Mouse (Mus musculus) forebrain, embryonic 14.5 days (tissue): ENCODE measurements around the gene Ankrd34a. TPM values are rescaled to one million over a fixed set of nuclear protein-coding genes. Genes with fewer than 3 reads are reported as not detected.

Experiments used
- ATAC-seq: fragments of 200-750 bp; cut with Nextera tagmentation; 2 replicates; pipeline ENCODE4 v1.8.0; 2017; ENCODE audit warnings: mild to moderate bottlenecking, moderate library complexity
- DNase-seq: peaks from one replicate; pipeline ENCODE4 v3.0.0-alpha.2; 2015; ENCODE audit warnings: low spot score
- H3K27ac ChIP-seq: fragments of 300-500 bp; sonication (generic); 2 replicates; pipeline ENCODE4 v1.5.1; 2014; ENCODE audit warnings: low read depth, mild to moderate bottlenecking, control low read depth, low read length, moderate library complexity
- H3K27me3 ChIP-seq: fragments of 300-500 bp; sonication (generic); replicated peaks from 2 replicates; pipeline ENCODE4 v1.6.1; 2014; ENCODE audit warnings: low read length, control low read depth, mixed read lengths; ENCODE audit not compliant: control insufficient read depth, insufficient read depth
- H3K36me3 ChIP-seq: fragments of 300-500 bp; sonication (generic); 2 replicates; pipeline ENCODE4 v1.6.1; 2014; ENCODE audit warnings: low read length, control low read depth; ENCODE audit not compliant: control insufficient read depth, insufficient read depth
- H3K4me1 ChIP-seq: fragments of 300-500 bp; sonication (generic); 2 replicates; pipeline ENCODE4 v1.6.1; 2014; ENCODE audit warnings: antibody characterized with exemption, low read length, control low read depth; ENCODE audit not compliant: control insufficient read depth, insufficient read depth
- H3K4me2 ChIP-seq: fragments of 300-500 bp; sonication (generic); 2 replicates; pipeline ENCODE4 v1.6.1; 2014; ENCODE audit warnings: mild to moderate bottlenecking, control low read depth, low read length
- H3K4me3 ChIP-seq: fragments of 300-500 bp; sonication (generic); 2 replicates; pipeline ENCODE4 v1.5.1; 2014; ENCODE audit warnings: low read depth, low read length, control low read depth
- H3K9ac ChIP-seq: fragments of 300-500 bp; sonication (generic); 2 replicates; pipeline ENCODE4 v1.6.1; 2014; ENCODE audit warnings: mild to moderate bottlenecking, low read length, control low read depth, moderate library complexity
- H3K9me3 ChIP-seq: fragments of 300-500 bp; sonication (generic); replicated peaks from 2 replicates; pipeline ENCODE4 v1.6.1; 2016; ENCODE audit warnings: low read length, control low read depth, mixed read lengths; ENCODE audit not compliant: control insufficient read depth
- WGBS: fragments of 180-500 bp; shearing (Covaris S2); extraction: QIAGEN DNeasy Blood & Tissue Kit; methylation state at CpG from one replicate; pipeline ENCODE4 v1.1.7; 2014; 5-methylcytosine and 5-hydroxymethylcytosine counted together
- polyA plus RNA-seq: library from polyadenylated mRNA; unstranded; fragments of >200 nt; fragmentation: Nextera tagmentation; extraction: Ambion mirVana; gene quantifications from 2 replicates; pipeline ENCODE4 v1.2.1, GENCODE M21; 2014

Gene Ankrd34a
- polyA plus RNA-seq, 1 experiment from 2014 or later = 11.8 TPM

DNA sequence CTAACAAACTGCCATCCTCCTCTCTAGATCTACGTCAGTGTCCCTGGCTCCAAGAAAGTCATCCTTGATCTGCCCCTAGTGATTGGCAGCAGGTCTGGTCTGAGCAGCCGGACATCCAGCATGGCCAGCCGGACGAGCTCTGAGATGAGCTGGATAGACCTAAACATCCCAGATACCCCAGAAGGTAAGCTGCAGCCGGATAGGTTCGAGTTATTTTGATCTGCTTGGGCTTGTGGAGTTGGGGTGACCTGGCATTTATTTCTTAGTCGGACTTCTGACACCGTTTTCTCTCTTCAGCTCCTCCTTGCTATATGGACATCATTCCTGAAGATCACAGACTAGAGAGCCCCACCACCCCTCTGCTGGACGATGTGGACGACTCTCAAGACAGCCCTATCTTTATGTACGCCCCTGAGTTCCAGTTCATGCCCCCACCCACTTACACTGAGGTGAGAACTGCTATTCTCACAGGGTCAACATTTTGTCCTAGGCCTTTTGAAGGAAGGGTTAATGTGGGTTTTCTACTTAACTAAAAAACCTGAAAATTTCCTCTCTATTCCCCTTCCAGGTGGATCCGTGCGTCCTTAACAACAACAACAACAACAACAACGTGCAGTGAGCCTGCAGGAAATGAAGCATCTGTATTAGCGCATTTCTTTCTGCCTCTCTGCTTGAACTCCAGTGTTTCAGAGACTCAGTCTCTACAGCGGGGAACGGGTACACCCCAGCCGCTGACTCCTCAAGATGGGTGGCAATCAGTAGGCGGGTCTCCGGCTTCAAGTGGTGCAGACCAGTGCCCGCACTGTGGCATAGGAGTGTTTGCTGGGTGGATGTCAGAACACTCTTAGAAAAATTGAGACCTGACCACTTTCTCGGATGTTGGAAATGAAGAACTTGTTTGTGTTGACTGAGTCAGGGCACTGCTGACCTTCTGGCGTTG is 36.3 kb upstream of the Ankrd34a start:
- H3K4me3 ChIP-seq = peak overlapping the region; percentile 66
- H3K36me3 ChIP-seq = peaks cover 22% of the 10 kb centered on the region
- no peak overlapping the region for H3K27ac ChIP-seq
- peaks cover 36% of the 10 kb centered on the region for H3K4me1 ChIP-seq
- H3K9me3 ChIP-seq = no peaks in the 10 kb centered on the region
- peak overlapping the region; percentile 75 for H3K9ac ChIP-seq
- 90% methylated on average over 23 of the region's 23 CpGs for WGBS
- ATAC-seq (no peak), DNase-seq (no peak)
- H3K4me2 ChIP-seq = peak overlapping the region; percentile 80
- H3K27me3 ChIP-seq = no peaks in the 10 kb centered on the region

DNA sequence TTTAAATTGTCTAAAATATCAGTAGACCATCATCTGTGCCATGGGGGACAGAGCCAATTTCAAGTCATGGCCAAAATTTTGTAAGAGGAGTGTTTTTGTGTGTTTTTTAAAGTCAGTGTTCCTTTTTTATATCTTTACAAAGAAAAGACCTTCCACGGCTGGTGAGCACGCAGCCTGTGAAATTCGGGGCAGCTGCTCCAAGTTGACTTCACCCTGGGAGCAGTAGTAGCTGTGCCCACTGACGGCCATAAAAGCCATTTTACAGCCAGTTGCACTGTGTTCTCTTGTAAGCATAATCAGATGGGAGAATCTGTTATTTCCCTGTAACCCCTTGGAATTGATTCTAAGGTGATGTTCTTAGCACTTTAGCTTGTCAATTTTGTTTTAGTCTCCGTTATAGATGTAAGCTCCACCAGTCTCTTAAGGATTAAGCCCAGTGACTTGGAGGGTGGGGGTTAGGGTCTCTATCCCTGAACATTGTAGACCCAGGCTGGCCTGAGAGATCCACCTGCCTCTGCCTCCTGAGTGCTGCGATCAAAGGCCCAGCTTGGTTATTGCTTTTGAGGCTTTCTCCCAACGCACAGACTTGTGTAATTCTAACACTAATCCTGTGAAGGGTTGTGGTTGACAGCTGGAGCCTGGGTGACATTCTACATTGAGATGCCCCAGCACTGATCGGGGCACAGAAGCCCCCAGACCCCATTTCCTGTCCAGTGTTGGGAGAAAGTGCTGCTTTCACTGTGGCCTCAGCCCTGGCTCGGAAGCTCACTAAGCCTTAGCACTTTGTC is 35.4 kb upstream of the Ankrd34a start:
- peaks cover 30% of the 10 kb centered on the region for H3K4me1 ChIP-seq
- peaks cover 22% of the 10 kb centered on the region for H3K36me3 ChIP-seq
- no peak overlapping the region; the same call in 1 of the 2 replicates for H3K4me3 ChIP-seq
- no peaks in the 10 kb centered on the region for H3K9me3 ChIP-seq
- H3K27ac ChIP-seq = no peak overlapping the region
- no peak for ATAC-seq
- WGBS = 88% methylated on average over 9 of the region's 9 CpGs
- peak overlapping the region; percentile 80 for H3K4me2 ChIP-seq
- H3K9ac ChIP-seq = no peak overlapping the region
- DNase-seq = no peak
- H3K27me3 ChIP-seq = no peaks in the 10 kb centered on the region

DNA sequence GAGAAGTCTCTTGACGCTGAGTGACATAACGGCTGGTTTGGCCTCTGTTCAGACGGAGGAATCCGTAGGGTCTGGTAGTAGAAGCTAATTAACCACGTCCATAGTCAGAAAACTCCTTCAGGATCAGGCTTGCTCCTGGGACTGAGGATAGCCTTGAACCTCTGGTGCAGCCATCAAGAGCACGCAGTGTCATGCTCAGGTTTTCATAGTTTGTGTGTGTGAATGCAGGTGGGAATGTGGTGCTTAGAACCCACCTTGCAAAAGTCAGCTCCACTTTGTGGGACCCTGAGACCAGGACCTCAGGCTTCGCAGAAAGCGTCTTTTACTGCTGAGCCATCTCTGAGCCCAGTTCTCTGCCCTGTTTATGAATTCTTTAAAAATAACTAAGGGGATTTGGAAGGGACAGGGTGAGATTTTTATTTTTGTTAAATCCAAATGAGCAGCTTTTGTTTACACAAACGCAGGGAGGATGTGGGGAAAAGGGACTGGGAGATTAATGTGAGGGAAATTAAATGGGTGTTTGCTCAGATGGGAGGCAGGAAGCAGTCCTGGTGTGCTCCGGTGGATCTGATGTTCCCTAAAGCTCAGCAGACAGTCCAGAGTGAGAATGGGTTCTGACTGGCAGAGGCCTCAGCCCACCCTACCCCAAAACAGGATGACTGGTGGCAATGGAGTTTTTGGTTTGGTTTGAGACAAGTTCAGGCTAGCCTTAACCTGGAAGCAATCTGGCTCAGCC is 34.3 kb upstream of the Ankrd34a start:
- no peak overlapping the region for H3K4me2 ChIP-seq
- peak overlapping the region; percentile 27 for H3K27ac ChIP-seq
- H3K36me3 ChIP-seq = peaks cover 22% of the 10 kb centered on the region
- ATAC-seq = no peak
- H3K4me1 ChIP-seq = peaks cover 27% of the 10 kb centered on the region
- WGBS = 62% methylated on average over 10 of the region's 10 CpGs
- no peaks in the 10 kb centered on the region for H3K9me3 ChIP-seq
- H3K4me3 ChIP-seq = no peak overlapping the region
- no peaks in the 10 kb centered on the region for H3K27me3 ChIP-seq
- no peak overlapping the region for H3K9ac ChIP-seq
- DNase-seq = no peak

- WGBS = 94% methylated on average over 8 of the region's 8 CpGs
- no peaks in the 10 kb centered on the region for H3K9me3 ChIP-seq
- no peaks in the 10 kb centered on the region for H3K27me3 ChIP-seq
- H3K4me3 ChIP-seq = no peak overlapping the region
- no peak overlapping the region for H3K9ac ChIP-seq
- H3K4me2 ChIP-seq = no peak overlapping the region
- H3K27ac ChIP-seq = no peak overlapping the region
- peaks cover 26% of the 10 kb centered on the region for H3K4me1 ChIP-seq
- no peak for ATAC-seq
- no peak for DNase-seq
- H3K36me3 ChIP-seq = peaks cover 22% of the 10 kb centered on the region
These were observed 33.2 kb upstream of the Ankrd34a start for GRCm38 (mm10) chr3:96563267-96563666.

- Histone ChIP-seq H3K36me3 (peaks cover 22% of the 10 kb centered on the region), H3K27me3 (no peaks in the 10 kb centered on the region), H3K27ac (no peak overlapping the region), H3K9me3 (no peaks in the 10 kb centered on the region), H3K4me2 (no peak overlapping the region), H3K4me3 (no peak overlapping the region), H3K9ac (no peak overlapping the region), H3K4me1 (peaks cover 20% of the 10 kb centered on the region)
- 84% methylated on average over 10 of the region's 10 CpGs for WGBS
- DNase-seq (no peak), ATAC-seq (no peak)
These were observed 32.4 kb upstream of the Ankrd34a start for GRCm38 (mm10) chr3:96563911-96564632.

DNA sequence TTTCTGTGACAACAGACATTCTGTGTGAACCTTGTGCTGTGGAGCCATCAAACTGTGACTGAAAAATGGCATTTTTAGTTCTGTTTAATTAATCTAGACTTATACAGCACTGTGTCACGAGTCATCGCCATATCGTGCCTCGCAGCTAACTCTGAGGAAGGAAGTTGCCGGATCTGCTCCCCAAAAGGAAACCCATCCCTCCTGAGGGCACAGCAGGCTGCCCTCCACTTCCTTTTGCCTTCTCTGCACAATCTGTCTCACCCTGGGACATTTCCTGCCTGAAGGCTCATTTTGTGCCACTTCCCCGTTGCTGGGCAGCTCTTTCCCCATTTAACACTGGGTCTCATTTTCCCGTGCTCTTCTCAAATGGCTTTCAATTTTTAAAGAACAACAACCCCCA is 31.8 kb upstream of the Ankrd34a start:
- DNase-seq (no peak), ATAC-seq (no peak)
- peaks cover 19% of the 10 kb centered on the region for H3K36me3 ChIP-seq
- H3K27ac ChIP-seq = no peak overlapping the region
- no peaks in the 10 kb centered on the region for H3K9me3 ChIP-seq
- no peak overlapping the region for H3K4me2 ChIP-seq
- H3K4me3 ChIP-seq = no peak overlapping the region
- H3K4me1 ChIP-seq = peaks cover 15% of the 10 kb centered on the region
- H3K9ac ChIP-seq = no peak overlapping the region
- 86% methylated on average over 7 of the region's 7 CpGs for WGBS
- H3K27me3 ChIP-seq = no peaks in the 10 kb centered on the region

DNA sequence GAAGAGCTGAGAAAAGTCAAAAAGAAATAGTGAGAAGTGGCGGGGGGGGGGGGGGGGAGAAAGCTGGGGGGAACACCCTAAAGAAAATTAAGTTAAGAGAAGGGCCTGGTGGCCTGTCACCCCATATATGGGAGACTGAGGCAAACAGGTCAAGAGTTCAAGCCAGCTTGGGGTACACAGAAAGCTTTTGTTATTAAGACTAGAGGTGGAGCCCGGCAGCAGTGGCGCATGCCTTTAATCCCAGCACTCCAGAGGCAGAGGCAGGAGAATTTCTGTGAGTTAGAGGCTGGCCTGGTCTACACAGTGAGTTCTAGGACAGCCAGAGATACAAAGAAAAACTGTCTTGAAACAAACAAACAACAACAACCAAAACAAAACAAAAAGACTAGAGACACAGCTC is 31.3 kb upstream of the Ankrd34a start:
- no peaks in the 10 kb centered on the region for H3K9me3 ChIP-seq
- peaks cover 15% of the 10 kb centered on the region for H3K36me3 ChIP-seq
- WGBS = 80% methylated on average over 3 of the region's 3 CpGs
- H3K27ac ChIP-seq = no peak overlapping the region
- no peak for ATAC-seq
- no peak for DNase-seq
- H3K4me1 ChIP-seq = peaks cover 10% of the 10 kb centered on the region
- H3K9ac ChIP-seq = no peak overlapping the region
- H3K4me3 ChIP-seq = no peak overlapping the region
- H3K4me2 ChIP-seq = no peak overlapping the region
- no peaks in the 10 kb centered on the region for H3K27me3 ChIP-seq
